Mouse (Mus musculus) megakaryocyte progenitor cell, adult 5-6 weeks (primary cell): ENCODE results near the gene Lrit3. TPM values are rescaled to one million over a fixed set of nuclear protein-coding genes. Genes with fewer than 3 reads are reported as not detected.

ENCODE experiments used
- ATAC-seq: replicated peaks from 2 replicates; pipeline ENCODE4 v1.8.0; 2016; ENCODE audit warnings: mild to moderate bottlenecking, moderate TSS enrichment, inconsistent platforms; ENCODE audit not compliant: poor library complexity
- total RNA-seq, 2 experiments: library from RNA; stranded (forward) in 1 of 2; stranded (reverse) in 1 of 2; fragments of 157-497, 149-512 nt in 1 of 2; fragments of 200-1000 nt in 1 of 2; gene quantifications; 2 replicates each; pipeline versions ENCODE4 v1.2.3 to v1.2.4; 2015 to 2017

Lrit3 gene
- total RNA-seq (2015) (not detected in 2 replicates), total RNA-seq (2017) (not detected in 2 replicates)

DNA sequence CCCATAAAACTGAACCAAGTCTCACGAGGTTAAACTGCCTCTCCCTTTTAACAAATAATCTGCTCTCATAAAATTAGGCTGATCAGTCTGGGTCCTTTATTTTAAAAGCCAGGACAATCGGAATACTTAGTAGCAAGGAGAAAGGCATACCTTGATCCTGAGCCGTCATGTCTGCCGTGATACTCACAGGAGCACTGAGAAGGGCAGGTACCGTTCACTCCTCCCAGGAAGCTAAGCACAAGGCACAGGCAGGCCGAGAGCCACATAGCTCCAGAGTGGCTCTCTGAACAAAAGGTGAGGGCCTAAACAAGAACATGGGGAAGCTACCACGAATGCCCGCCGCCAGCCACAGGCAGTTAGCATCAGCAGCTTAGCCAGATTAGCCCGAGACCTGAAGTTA lies at the start of gene Lrit3:
TSS of gene Lrit3 (minus strand) at position 266 of the 400 bp plus-strand sequence.
- ATAC-seq: no peak

- ATAC-seq: no peak
Measured at GRCm38 (mm10) chr3:129846846-129847245, 43.0 kb upstream of the Lrit3 start.

DNA sequence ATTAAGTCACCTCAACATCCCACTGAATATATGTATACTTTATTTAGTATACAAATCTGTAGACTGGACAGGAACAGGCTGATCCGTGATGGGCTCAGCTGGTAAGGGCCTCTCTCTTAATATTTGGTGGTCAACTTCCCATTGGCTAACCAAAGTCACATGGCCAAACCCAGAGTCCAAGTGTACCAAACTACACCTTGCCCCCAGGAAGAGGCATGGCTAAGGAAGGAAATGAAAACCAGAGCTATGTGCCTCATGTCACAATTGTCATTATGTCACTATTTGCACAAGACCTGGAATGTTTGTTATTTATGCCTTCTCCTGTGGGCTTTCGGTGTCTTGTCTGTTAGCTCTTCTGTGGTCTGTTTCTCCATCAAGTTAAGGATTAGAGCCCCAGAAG lies 42.0 kb upstream of the Lrit3 start:
- ATAC-seq: peak; percentile 65

- no peak for ATAC-seq
Measured at GRCm38 (mm10) chr3:129838017-129838416, 34.2 kb upstream of the Lrit3 start.

DNA sequence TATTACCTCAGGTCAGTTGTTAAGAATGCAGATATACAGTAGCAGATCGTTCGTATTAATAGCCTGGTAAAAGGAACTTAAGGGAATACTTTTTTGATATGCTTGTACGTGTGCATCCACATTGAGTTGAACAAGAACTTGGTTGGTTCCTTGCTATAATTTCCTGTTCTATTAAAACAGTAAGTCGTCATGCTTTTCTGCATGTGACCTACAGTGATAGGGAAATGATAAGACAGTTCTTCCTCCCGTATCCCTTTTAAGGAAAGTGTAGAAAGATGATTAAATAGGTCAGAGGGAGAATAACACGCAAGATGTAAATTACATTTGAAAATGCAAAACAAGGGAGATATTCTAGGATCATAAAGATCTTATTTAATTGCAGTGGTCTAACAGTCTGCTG lies 33.1 kb upstream of the Lrit3 start:
- ATAC-seq: no peak

DNA sequence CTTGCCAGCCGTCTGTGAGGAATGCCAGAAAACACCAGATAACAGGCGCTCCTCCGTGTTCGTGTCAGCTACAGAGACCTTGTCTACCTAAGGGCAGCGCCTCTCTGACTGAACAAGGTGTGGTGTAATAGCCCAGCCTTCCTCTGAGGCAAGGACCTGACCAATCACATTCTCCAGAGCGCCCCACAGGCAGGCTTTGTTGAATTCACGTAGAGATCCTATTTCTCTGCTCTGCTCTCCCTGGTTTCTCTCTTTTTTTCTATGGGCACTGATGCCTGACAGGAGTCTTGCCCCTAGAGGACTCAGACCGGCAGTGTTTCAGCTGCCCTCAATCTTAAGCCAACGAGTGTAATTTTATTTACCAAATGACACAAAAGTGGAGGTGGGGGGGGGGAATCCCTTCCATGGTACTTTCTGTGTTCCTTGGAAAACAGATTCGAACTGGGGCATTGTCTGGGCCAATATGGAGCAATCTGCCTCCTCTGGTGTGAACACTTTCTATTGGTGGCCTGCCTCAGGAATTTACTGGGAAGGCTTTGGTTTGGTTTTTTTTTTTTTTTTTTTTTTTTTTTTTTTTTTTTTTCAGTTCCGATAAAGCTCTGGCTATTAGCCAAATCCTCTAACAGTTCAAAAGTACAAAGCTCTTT lies 32.3 kb upstream of the Lrit3 start:
- ATAC-seq: 0 out of 2 replicates have a peak, but pooled peaks have one; percentile 4

DNA sequence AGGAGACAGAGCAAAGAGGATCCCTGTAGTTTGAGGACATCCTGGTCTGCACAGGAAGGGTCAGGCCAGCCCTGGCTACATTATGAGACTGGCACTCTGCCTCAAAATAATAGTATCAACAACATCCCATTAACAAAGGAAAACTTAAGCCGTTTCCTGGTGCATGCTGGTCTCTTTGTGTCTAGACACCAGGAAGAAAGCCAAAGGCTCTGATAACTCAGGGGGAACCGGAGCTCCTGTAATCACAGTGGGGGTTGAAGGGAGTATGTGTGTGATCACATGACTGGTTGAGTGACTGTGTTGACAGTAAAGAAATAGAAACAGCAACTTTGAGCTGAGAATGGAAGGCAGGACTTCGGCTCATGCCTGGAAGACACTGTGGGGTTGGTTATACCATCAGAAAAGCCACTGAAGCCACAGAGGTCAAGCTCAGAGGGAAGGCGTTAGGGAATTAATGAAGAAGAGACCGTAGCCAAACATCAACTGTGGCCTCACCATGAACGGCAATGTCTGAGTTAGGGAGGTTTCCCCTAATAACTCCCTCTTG lies 31.6 kb upstream of the Lrit3 start, which contains the start of gene Cfi:
TSS of gene Cfi (plus strand) at position 497 of the 547 bp plus-strand sequence.
- no peak for ATAC-seq

GRCm38 (mm10) chr3:129831035-129831568 lies 27.3 kb upstream of the Lrit3 start, which contains the start of gene Gar1:
TSS of gene Gar1 (minus strand) at chr3:129831396.
- peak; percentile 89 for ATAC-seq

DNA sequence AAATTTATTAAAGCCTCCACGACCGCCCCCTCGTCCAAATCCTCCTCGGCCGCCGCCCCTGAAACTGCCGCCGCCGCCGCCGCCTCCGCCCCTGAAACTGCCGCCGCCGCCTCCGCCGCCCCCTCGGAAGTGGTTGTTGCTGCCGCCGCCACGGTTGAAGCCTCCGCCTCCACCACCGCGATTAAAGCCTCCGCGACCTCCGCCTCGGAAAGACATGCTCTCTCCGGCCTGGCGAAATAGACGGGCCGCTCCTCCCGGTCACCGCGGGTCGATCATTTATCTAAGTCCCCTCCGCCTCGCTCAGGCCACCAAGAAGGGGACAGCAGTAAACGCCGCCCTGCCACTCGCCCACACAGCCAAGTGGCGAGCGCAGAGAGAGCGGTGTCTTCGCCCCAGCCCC lies 26.8 kb upstream of the Lrit3 start:
- peak; percentile 33 for ATAC-seq

DNA sequence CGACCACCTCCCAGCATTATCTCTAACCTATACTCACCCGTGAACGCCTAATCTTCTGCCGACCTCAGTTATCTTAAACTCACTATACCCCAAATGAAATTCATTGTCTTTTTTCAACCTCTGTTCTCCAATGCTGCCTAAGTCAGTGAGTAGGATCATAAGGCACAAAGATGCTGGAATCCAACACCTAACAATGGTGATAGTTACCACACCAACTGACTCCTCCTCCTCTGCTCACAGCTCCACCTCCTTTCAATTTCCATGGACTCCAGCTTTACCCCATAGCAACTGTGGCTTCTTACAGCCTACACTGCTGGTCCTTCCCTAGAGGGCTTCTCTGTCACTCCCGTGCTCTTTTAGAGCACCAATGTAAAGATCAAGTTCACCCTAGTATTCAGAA lies 23.9 kb upstream of the Lrit3 start:
- ATAC-seq: no peak

GRCm38 (mm10) chr3:129826691-129827090 lies 22.9 kb upstream of the Lrit3 start:
- no peak for ATAC-seq

DNA sequence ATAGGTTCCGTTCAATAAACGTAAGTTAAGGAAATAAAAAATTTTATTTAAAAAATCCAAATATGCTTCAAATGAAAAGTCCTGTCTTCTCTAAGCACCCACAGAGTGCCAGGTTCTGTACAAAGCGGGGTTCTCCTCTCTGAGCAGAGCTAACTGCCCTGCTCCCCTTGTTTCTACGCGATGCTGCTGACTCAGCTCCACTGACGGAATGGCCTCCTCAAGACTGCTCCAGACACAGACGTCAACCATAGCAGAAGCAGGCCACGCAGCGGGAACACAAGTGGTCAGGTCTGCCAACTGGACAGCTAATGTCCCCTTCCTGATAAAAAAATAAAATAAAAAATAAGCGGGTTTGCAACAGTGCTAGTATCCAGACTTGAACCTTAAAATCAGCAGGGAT lies 21.1 kb upstream of the Lrit3 start:
- ATAC-seq: no peak

GRCm38 (mm10) chr3:129824146-129824545 lies 20.3 kb upstream of the Lrit3 start:
- no peak for ATAC-seq

DNA sequence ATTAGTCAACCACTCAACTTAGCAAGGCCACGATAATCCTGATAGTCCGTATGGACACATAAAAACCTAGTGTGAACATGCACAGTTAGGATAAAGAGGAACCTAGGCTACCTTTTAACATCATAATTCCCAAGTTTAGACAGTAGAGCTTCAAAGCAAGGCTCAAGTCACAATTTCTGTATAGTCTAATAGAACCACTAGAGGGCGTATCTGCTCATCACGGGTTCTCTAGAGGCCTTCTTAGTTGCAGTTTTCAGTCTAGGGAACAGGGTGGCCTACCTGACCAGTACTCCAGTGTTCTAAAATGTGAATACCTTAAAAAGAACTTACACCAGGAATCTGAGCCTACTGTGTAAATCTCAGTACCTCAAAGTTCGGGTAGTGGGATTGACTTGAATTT lies 19.5 kb upstream of the Lrit3 start:
- peak; percentile 92 for ATAC-seq

DNA sequence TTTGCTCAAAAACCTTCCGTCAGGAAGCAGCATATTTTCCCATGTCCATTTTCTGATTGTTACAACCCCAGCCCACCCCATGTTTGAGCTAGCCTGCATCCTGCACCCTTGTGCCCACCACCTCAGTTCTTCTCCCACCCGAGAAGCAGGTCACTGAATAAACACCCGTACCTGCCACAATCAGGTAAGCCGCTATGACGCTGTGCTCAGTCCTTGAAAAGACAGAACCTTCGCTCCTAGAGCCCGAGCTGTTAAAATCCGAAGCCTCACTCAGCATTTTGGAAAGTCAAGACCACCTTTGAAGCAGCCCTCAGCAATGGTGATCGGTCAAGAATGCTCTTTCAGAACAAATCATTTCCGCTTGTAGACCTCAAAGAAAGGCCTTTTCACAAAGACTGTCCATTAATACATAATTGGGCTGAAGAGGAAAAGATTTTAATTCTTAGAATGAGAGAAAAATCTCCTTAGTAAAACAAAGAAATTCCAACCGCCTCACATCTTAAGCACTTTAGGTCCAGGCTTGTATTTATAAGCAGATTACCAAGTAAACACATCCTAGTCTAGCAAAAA lies 18.5 kb upstream of the Lrit3 start, which contains the start of gene Rrh:
TSS of gene Rrh (minus strand) at position 382 of the 570 bp plus-strand sequence.
- ATAC-seq: no peak

DNA sequence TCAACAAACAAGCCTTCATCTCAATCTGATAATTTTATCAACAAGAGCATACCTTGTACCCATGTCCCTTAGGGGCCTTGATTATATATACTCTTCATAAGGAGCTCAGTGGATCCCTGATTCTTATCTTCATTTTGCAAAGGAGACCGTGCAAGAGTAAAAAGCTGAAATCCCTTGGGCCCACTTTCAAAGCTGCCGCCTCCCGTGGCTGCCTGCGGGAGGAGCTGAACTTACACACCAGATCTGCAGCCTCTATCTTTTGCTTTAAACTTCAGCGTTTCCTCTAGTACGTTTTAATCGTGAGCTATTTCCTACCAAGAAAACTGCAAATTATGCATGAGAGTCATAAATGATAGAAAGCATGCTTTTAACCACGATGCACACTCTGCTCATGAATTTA lies 17.9 kb upstream of the Lrit3 start:
- no peak for ATAC-seq

DNA sequence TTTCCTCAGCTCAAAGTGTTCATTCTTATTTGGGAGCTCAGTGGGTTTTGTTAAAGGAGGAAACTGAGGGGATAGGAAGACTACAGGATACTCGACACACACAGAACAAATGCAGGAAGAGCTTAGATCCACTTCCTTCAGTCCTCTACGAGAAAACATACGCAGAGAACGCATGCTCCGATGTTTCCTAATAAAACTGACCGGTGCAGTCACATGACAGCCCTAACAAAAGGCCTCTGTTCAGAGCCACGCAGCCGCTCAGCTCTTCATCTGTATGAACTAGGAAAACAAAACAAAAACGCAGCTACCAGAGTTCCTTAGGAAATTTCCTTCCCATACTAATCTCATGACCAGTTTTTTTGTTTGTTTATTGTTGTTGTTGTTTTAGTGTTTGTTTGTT lies 17.0 kb upstream of the Lrit3 start:
- ATAC-seq: no peak

- ATAC-seq: no peak
Measured at GRCm38 (mm10) chr3:129799011-129799410, 4.8 kb downstream of the Lrit3 start.

DNA sequence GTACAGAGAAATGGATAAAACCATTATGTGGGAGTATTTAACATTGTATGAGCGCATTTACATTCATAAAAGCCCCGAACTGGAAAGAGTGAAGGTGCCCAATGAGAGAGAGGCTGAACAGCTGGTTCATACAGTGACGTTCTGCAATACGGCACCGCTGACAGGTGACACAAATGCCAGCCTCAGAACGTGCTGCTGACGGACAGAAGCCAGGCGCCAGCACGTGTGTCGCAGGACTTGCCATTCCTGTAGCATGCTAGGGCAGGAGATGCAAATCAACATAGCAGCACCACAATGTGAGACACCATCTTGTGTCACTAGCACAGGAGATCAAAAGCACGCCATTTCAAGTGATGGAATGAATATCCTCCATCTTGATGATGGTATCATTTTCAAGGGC lies 5.3 kb downstream of the Lrit3 start:
- no peak for ATAC-seq

GRCm38 (mm10) chr3:129797341-129797740 lies 6.5 kb downstream of the Lrit3 start:
- no peak for ATAC-seq

GRCm38 (mm10) chr3:129793801-129794200 lies 10.0 kb downstream of the Lrit3 start:
- ATAC-seq: no peak

- ATAC-seq: no peak
Measured at GRCm38 (mm10) chr3:129782746-129783145, 21.1 kb downstream of the Lrit3 start.
